Mouse (Mus musculus) testis, postnatal 14 days (tissue): ENCODE measurements at regions not wholly inside any gene's neighbourhood (a gene's known extent, or its start where the extent isn't known, plus 50 kb on each side); places are given as distances from the start of the nearest gene placed in this dataset.

Experiments used
- DNase-seq: peaks from one replicate; pipeline ENCODE4 v3.0.0; 2021; ENCODE audit warnings: low spot score

- DNase-seq: no peak
These were observed 202.1 kb upstream of the Klf4 start for GRCm38 (mm10) chr4:55734331-55734730.

DNA sequence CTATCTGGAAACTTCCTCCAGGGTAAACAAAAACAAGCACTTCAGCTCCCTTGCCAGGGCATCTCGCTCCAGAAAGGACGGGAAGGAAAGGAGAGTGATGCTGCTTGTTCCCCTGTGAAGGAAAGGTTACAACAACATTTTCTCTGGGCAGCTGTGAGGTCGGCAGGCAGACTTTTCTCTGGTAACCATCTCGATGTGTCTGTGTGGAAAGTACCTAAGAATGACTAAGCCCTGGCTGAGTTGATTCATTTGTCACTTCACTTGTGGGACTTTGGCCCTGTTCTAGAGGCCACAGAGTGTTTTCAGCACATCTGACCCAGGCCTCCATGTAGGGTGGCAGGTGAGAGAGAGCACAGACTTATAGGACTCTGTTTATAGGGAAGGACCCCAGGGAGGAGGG lies 201.0 kb upstream of the Klf4 start:
- no peak for DNase-seq

DNA sequence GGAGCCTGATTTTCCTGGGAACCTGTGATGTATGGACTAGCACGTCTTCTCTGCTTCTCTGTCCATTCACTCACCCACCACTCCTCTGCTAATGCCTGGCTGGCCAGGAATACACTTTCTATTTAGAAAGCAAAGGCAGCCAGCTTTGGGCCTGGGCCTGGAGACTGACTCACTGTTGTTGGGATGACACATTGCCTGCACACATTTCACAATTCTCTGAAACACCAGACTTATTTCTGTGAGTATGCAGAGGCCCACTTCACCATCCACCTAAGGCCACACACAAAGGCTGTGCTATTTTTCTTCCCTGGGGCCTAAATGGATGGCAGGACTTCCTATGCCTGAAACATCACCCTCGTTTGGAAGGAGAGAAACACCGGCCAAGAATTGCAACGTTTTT lies 199.7 kb upstream of the Klf4 start:
- DNase-seq: no peak

GRCm38 (mm10) chr4:55730266-55730665 lies 198.0 kb upstream of the Klf4 start:
- DNase-seq: no peak

DNA sequence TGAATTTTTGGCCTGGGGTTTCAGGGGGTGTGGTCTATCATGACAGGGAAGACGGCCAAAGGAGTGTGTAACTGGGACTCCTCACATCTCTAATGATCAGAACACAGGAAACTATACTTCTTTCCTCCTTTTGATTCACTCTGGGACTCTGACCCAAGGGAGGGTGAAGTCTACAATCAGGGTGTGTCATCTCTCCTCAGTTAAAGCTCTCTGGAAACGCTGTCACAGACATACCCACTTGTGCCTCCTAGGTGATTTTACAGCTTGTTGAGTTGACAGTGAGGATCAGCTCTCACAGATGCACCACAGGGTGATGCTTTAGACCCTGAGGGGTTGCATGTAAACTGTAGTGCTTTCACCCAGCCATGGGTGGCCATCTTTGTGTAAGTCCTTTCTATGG lies 194.9 kb upstream of the Klf4 start:
- DNase-seq: no peak

DNA sequence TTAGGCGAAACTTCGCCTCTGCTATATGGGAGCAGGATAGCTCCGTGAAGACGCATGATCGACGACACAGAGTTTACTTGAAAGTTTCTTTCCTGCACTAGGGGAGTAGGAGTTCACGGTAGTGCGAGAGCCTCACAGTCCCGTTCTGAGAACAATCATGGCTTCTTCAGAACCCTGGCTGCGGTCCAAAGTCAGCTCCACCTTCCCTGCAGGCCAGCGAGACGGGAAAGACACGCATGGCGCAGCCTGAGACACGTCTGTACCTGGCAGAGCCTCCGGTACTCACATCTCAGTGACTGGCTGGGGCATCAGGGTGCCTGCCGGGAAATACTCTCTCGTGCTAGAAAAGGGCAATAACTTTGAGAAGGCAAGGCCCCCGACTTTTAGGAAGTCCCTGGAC lies 193.8 kb upstream of the Klf4 start:
- DNase-seq: no peak

DNA sequence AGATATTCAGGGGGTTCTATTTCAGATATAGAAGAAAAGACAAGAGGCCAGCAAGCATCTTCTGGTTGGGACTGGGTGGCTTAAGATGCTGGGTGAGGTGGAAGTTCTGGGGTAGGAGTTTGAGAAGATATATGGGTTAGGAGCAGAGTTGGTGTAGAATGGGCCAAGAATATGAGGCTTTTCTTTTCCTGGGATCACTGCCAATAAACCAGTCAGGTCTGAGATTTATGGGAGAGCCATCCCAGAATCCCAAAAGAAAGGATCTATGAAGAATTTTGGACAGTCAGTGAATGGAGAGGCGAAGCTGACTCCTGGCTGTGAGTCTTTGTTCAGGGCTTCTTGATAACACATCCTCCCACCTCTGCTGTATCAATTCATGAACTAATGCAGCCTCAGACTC lies 192.0 kb upstream of the Klf4 start:
- no peak for DNase-seq

DNA sequence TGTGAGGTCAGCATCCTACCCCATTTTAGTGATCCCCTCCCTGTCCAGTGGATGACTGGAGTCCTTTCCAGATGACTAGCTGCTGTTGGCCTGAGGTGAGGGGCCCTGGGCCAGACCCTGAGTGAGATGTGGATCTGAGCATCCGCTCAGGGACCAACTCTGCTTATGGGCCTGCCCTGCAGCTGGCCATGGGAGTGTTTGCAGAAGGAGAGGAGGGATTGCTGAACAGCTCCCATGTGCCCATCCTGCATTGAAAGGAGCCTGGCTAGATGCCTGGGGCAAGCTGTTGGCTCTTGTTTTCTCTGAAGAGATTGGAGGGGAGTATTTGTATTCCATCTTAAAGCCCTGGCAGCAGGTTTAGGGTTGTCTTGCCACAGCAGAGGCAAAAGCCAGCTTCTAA lies 190.9 kb upstream of the Klf4 start:
- no peak for DNase-seq

- no peak for DNase-seq
These were observed 190.1 kb upstream of the Klf4 start for GRCm38 (mm10) chr4:55722388-55722787.

GRCm38 (mm10) chr4:55721834-55722233 lies 189.6 kb upstream of the Klf4 start:
- DNase-seq: no peak

DNA sequence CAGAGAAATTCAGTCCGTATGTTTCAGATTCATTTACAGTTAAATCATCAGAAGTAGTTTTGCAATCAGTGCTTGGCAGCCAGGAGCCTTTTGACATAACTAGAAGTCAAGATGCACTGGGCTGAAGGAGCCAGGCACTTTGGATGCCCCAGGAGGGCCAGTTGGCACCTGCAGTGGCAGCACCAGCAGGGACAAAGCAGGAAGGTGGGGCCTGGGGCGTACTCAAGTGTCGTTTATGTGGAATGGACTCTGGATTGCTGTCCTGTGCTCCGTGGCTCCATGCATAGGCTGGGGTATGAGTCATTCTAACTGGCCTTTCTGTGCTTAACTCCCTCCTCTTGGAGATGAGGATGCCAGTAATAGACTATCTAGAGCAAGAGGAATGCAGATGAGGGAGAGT lies 186.2 kb upstream of the Klf4 start:
- DNase-seq: no peak

DNA sequence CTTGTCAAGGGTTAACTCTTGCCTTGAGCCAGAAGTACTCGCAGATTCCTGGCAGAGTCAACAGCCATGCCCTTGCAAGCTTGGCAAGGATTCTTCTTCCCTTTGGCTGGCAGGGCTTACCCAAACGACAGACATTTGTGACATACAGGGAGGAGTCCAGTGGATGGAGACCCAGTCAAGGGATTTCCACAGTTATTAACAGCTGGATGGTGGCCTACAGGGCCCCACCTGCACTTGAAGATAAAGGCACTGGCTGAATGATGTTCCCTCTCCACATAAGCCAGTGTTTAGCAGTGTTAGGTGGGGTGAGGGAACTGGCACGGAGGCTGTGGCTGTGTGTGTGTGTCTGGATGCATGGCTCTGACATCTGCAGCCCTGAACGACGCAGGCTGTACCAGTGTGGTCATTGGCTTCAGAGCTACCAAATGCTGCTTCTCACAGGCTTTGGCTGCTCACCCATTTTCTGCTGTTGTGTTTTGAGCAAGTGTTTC lies 183.9 kb upstream of the Klf4 start:
- DNase-seq: no peak

GRCm38 (mm10) chr4:55711500-55712341 lies 179.5 kb upstream of the Klf4 start:
- no peak for DNase-seq

DNA sequence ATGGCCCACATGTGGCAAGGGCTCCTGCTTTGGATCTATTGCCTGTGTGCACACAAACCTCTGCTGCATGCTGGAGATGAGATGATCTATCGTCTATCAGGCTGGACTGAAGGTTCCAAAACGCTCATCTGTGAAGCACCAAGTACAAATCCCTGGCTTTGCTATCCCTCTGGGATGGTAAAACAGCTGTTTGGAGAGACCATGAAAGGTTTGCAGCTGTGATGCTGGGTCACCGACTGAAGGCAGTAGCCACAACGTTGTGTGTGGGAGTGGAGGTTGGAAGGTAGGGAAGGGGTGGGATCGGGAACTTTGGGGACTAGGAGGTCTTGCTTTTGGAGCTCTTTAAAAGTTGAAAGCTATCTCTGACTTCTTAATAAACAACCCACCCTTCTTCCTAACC lies 178.2 kb upstream of the Klf4 start:
- DNase-seq: no peak

- no peak for DNase-seq
These were observed 176.5 kb upstream of the Klf4 start for GRCm38 (mm10) chr4:55708808-55709207.

DNA sequence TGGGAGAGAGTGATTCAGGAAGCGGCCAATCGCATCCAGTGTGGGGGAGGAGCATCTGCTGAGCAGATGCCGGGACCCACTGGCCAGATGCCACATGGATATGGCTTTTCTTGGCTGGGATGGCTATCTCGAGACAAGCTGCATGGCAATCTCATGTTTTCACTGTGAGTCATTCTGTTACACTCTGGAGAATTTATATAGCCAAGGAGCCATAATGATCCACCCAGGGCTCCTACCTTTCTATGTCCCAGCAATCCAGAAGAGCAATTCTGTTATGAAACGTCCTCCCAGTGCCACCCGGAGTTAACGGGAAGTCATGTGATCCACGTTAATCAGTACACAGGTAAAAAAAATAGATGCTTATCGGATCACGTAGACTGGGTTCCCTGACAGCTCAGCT lies 175.7 kb upstream of the Klf4 start:
- DNase-seq: no peak

DNA sequence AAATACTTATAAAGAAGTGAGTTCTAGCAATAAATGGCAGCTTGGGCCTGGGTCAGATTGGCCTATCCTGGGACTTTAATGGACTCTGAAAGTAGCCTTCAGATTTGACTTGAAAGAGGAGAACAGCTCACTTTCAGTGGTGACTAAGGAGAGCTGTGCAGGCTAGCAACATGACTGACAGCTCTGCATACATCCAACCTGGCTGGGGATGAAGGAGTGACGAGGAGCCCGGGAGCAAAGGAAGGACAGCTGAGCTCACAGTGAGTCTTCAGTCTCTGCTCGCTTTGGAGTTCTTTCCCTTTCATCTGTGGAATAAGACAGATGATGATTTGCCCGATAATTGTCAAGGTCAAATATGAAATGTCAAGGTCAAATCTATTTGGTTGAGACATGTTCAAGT lies 172.7 kb upstream of the Klf4 start:
- no peak for DNase-seq

- DNase-seq: no peak
These were observed 171.2 kb upstream of the Klf4 start for GRCm38 (mm10) chr4:55703346-55703916.

- DNase-seq: no peak
These were observed 169.1 kb upstream of the Klf4 start for GRCm38 (mm10) chr4:55701334-55701733.

- no peak for DNase-seq
These were observed 167.7 kb upstream of the Klf4 start for GRCm38 (mm10) chr4:55699917-55700316.

- no peak for DNase-seq
These were observed 166.9 kb upstream of the Klf4 start for GRCm38 (mm10) chr4:55699161-55699560.

DNA sequence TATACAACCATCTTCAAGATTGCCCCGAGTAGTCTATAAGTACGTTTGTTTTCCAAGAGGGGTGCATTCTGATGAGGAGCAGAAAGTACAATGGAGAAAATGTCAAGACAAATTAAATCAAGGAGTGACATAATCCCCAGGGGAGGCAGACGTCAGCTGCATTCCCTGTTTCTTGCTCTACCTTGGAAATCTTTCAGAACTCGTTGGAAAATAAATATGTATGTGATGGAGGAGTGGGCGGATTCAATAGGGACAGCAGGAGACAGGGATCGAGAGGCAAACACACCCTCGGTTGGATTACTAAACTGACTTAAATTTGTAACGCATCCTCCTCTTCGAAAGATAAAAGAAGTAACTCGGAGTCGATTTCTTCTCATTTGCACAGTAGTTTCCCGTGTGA lies 164.8 kb upstream of the Klf4 start:
- DNase-seq: no peak

GRCm38 (mm10) chr4:55696428-55696827 lies 164.2 kb upstream of the Klf4 start:
- no peak for DNase-seq

GRCm38 (mm10) chr4:55695246-55695645 lies 163.0 kb upstream of the Klf4 start:
- DNase-seq: no peak
